Mouse (Mus musculus): ENCODE results near the gene Reps2. TPM values are rescaled to one million over a fixed set of nuclear protein-coding genes. Genes with fewer than 3 reads are reported as not detected.

Gene Reps2
- polyA plus RNA-seq, 1 experiment from 2014 or later, result 3.1 TPM

GRCm38 (mm10) chrX:162651125-162651524 is 7.7 kb upstream of the Reps2 start:
- H3K9me3 ChIP-seq (ENCODE audit: control insufficient read depth, low read length), result no peaks in the 10 kb centered on the region
- H3K9ac ChIP-seq (ENCODE audit: low read depth, low read length), result no peak overlapping the region
- H3K27ac ChIP-seq (replicated peaks; ENCODE audit: low read depth, low read length), result no peak overlapping the region
- H3K4me2 ChIP-seq (ENCODE audit: low read depth, low read length), result no peak overlapping the region
- ATAC-seq (ENCODE audit: low read depth) (no peak), DNase-seq (ENCODE audit: low spot score) (no peak)
- no peaks in the 10 kb centered on the region for H3K4me1 ChIP-seq (ENCODE audit: control insufficient read depth, insufficient read depth, low read length)
- no peak overlapping the region for H3K4me3 ChIP-seq (ENCODE audit: low read depth, low read length)
- peaks cover 10% of the 10 kb centered on the region for H3K27me3 ChIP-seq (replicated peaks; ENCODE audit: control insufficient read depth, insufficient read depth, low read length)
- H3K36me3 ChIP-seq (ENCODE audit: control insufficient read depth, insufficient read depth, low read length), result no peaks in the 10 kb centered on the region

- Histone ChIP-seq H3K4me3 (ENCODE audit: low read depth, low read length) (peak overlapping the region; percentile 57), H3K9me3 (ENCODE audit: control insufficient read depth, low read length) (no peaks in the 10 kb centered on the region), H3K27me3 (replicated peaks; ENCODE audit: control insufficient read depth, insufficient read depth, low read length) (peaks cover 32% of the 10 kb centered on the region), H3K27ac (replicated peaks; ENCODE audit: low read depth, low read length) (no peak overlapping the region), H3K4me1 (ENCODE audit: control insufficient read depth, insufficient read depth, low read length) (no peaks in the 10 kb centered on the region), H3K9ac (ENCODE audit: low read depth, low read length) (peak overlapping the region; percentile 34; the same call in 1 of the 2 replicates), H3K4me2 (ENCODE audit: low read depth, low read length) (peak overlapping the region; percentile 73), H3K36me3 (ENCODE audit: control insufficient read depth, insufficient read depth, low read length) (no peaks in the 10 kb centered on the region)
- 23% methylated on average over 4 of the region's 4 CpGs for WGBS
- DNase-seq (ENCODE audit: low spot score), result no peak
- ATAC-seq (ENCODE audit: low read depth), result no peak
Measured at GRCm38 (mm10) chrX:162643789-162644092, 292 bp upstream of the Reps2 start.

- Histone ChIP-seq H3K9me3 (ENCODE audit: control insufficient read depth, low read length) (no peaks in the 10 kb centered on the region), H3K36me3 (ENCODE audit: control insufficient read depth, insufficient read depth, low read length) (no peaks in the 10 kb centered on the region), H3K4me3 (ENCODE audit: low read depth, low read length) (peak overlapping the region; percentile 57), H3K27me3 (replicated peaks; ENCODE audit: control insufficient read depth, insufficient read depth, low read length) (peaks cover 26% of the 10 kb centered on the region), H3K27ac (replicated peaks; ENCODE audit: low read depth, low read length) (no peak overlapping the region), H3K4me2 (ENCODE audit: low read depth, low read length) (peak overlapping the region; percentile 73), H3K9ac (ENCODE audit: low read depth, low read length) (peak overlapping the region; percentile 69), H3K4me1 (ENCODE audit: control insufficient read depth, insufficient read depth, low read length) (no peaks in the 10 kb centered on the region)
- ATAC-seq (ENCODE audit: low read depth), result peak; percentile 31; the same call in 1 of the 2 replicates
- peak; percentile 3 for DNase-seq (ENCODE audit: low spot score)
- 43% methylated on average over 11 of the region's 11 CpGs for WGBS
Measured at GRCm38 (mm10) chrX:162642402-162643090, 903 bp downstream of the Reps2 start.

- whole genome bisulfite sequencing, result 67% methylated on average over 4 of the region's 4 CpGs
- DNase-seq (ENCODE audit: low spot score), result no peak
- no peak overlapping the region for H3K4me2 ChIP-seq (ENCODE audit: low read depth, low read length)
- no peak overlapping the region for H3K27ac ChIP-seq (replicated peaks; ENCODE audit: low read depth, low read length)
- H3K27me3 ChIP-seq (replicated peaks; ENCODE audit: control insufficient read depth, insufficient read depth, low read length), result peaks cover 23% of the 10 kb centered on the region
- H3K4me3 ChIP-seq (ENCODE audit: low read depth, low read length), result peak overlapping the region; percentile 2; the same call in 1 of the 2 replicates
- H3K9me3 ChIP-seq (ENCODE audit: control insufficient read depth, low read length), result no peaks in the 10 kb centered on the region
- H3K4me1 ChIP-seq (ENCODE audit: control insufficient read depth, insufficient read depth, low read length), result no peaks in the 10 kb centered on the region
- no peak for ATAC-seq (ENCODE audit: low read depth)
- no peak overlapping the region for H3K9ac ChIP-seq (ENCODE audit: low read depth, low read length)
- H3K36me3 ChIP-seq (ENCODE audit: control insufficient read depth, insufficient read depth, low read length), result no peaks in the 10 kb centered on the region
Measured at GRCm38 (mm10) chrX:162641764-162642163, 1.7 kb downstream of the Reps2 start.

- DNase-seq (ENCODE audit: low spot score), result no peak
- Histone ChIP-seq H3K27me3 (replicated peaks; ENCODE audit: control insufficient read depth, insufficient read depth, low read length) (peaks cover 11% of the 10 kb centered on the region), H3K9ac (ENCODE audit: low read depth, low read length) (no peak overlapping the region), H3K27ac (replicated peaks; ENCODE audit: low read depth, low read length) (no peak overlapping the region), H3K4me2 (ENCODE audit: low read depth, low read length) (no peak overlapping the region), H3K9me3 (ENCODE audit: control insufficient read depth, low read length) (no peaks in the 10 kb centered on the region), H3K36me3 (ENCODE audit: control insufficient read depth, insufficient read depth, low read length) (no peaks in the 10 kb centered on the region), H3K4me3 (ENCODE audit: low read depth, low read length) (no peak overlapping the region), H3K4me1 (ENCODE audit: control insufficient read depth, insufficient read depth, low read length) (no peaks in the 10 kb centered on the region)
- no peak for ATAC-seq (ENCODE audit: low read depth)
- 52% methylated on average over 2 of the region's 2 CpGs for WGBS
Measured at GRCm38 (mm10) chrX:162635159-162635558, 8.3 kb downstream of the Reps2 start.

GRCm38 (mm10) chrX:162622091-162622437 is 21.4 kb downstream of the Reps2 start:
- no peak overlapping the region for H3K9ac ChIP-seq (ENCODE audit: low read depth, low read length)
- H3K4me3 ChIP-seq (ENCODE audit: low read depth, low read length), result no peak overlapping the region
- H3K4me2 ChIP-seq (ENCODE audit: low read depth, low read length), result no peak overlapping the region
- H3K9me3 ChIP-seq (ENCODE audit: control insufficient read depth, low read length), result no peaks in the 10 kb centered on the region
- no peak overlapping the region for H3K27ac ChIP-seq (replicated peaks; ENCODE audit: low read depth, low read length)
- no peak for DNase-seq (ENCODE audit: low spot score)
- no peaks in the 10 kb centered on the region for H3K27me3 ChIP-seq (replicated peaks; ENCODE audit: control insufficient read depth, insufficient read depth, low read length)
- 70% methylated on average over 1 of the region's 1 CpGs for WGBS
- no peaks in the 10 kb centered on the region for H3K4me1 ChIP-seq (ENCODE audit: control insufficient read depth, insufficient read depth, low read length)
- ATAC-seq (ENCODE audit: low read depth), result no peak
- no peaks in the 10 kb centered on the region for H3K36me3 ChIP-seq (ENCODE audit: control insufficient read depth, insufficient read depth, low read length)

GRCm38 (mm10) chrX:162621194-162622090 is 22.0 kb downstream of the Reps2 start:
- DNase-seq (ENCODE audit: low spot score), result no peak

GRCm38 (mm10) chrX:162619705-162620104 is 23.7 kb downstream of the Reps2 start:
- WGBS, result 78% methylated on average over 2 of the region's 2 CpGs
- H3K27me3 ChIP-seq (replicated peaks; ENCODE audit: control insufficient read depth, insufficient read depth, low read length), result no peaks in the 10 kb centered on the region
- H3K4me2 ChIP-seq (ENCODE audit: low read depth, low read length), result no peak overlapping the region
- H3K36me3 ChIP-seq (ENCODE audit: control insufficient read depth, insufficient read depth, low read length), result no peaks in the 10 kb centered on the region
- H3K4me3 ChIP-seq (ENCODE audit: low read depth, low read length), result no peak overlapping the region
- H3K9ac ChIP-seq (ENCODE audit: low read depth, low read length), result no peak overlapping the region
- DNase-seq (ENCODE audit: low spot score) (no peak), ATAC-seq (ENCODE audit: low read depth) (no peak)
- H3K9me3 ChIP-seq (ENCODE audit: control insufficient read depth, low read length), result no peaks in the 10 kb centered on the region
- H3K27ac ChIP-seq (replicated peaks; ENCODE audit: low read depth, low read length), result no peak overlapping the region
- H3K4me1 ChIP-seq (ENCODE audit: control insufficient read depth, insufficient read depth, low read length), result no peaks in the 10 kb centered on the region

More at GRCm38 (mm10) chrX:162621194-162622090, 22.0 kb downstream of the Reps2 start:
- no peak for ATAC-seq (ENCODE audit: low read depth)
- H3K4me1 ChIP-seq (ENCODE audit: control insufficient read depth, insufficient read depth, low read length), result no peaks in the 10 kb centered on the region
- no peaks in the 10 kb centered on the region for H3K9me3 ChIP-seq (ENCODE audit: control insufficient read depth, low read length)
- WGBS, result 78% methylated on average over 5 of the region's 5 CpGs
- no peak overlapping the region for H3K4me3 ChIP-seq (ENCODE audit: low read depth, low read length)
- no peaks in the 10 kb centered on the region for H3K27me3 ChIP-seq (replicated peaks; ENCODE audit: control insufficient read depth, insufficient read depth, low read length)
- H3K4me2 ChIP-seq (ENCODE audit: low read depth, low read length), result no peak overlapping the region
- no peak overlapping the region for H3K27ac ChIP-seq (replicated peaks; ENCODE audit: low read depth, low read length)
- H3K9ac ChIP-seq (ENCODE audit: low read depth, low read length), result no peak overlapping the region
- no peaks in the 10 kb centered on the region for H3K36me3 ChIP-seq (ENCODE audit: control insufficient read depth, insufficient read depth, low read length)
